Mouse (Mus musculus) stomach, postnatal 0 days (tissue): ENCODE results near the gene Casq2. TPM values are rescaled to one million over a fixed set of nuclear protein-coding genes. Genes with fewer than 3 reads are reported as not detected.

Experiments
- ATAC-seq: fragments of 200-750 bp; cut with Nextera tagmentation; 2 replicates; pipeline ENCODE4 v1.8.0; 2017; ENCODE audit not compliant: low FRiP score, low TSS enrichment
- DNase-seq: peaks from one replicate; pipeline ENCODE4 v3.0.0-alpha.2; 2016; ENCODE audit warnings: low spot score
- H3K27ac ChIP-seq: fragments of 300-500 bp; sonication (generic); replicated peaks from 2 replicates; pipeline ENCODE4 v1.5.1; 2014; ENCODE audit warnings: mild to moderate bottlenecking, control low read depth
- H3K27me3 ChIP-seq: fragments of 300-500 bp; sonication (generic); 2 replicates; pipeline ENCODE4 v1.6.1; 2014; ENCODE audit warnings: low read length; ENCODE audit not compliant: control insufficient read depth, insufficient read depth
- H3K36me3 ChIP-seq: fragments of 300-500 bp; sonication (generic); 2 replicates; pipeline ENCODE4 v1.6.1; 2014; ENCODE audit warnings: low read length, mixed read lengths; ENCODE audit not compliant: control insufficient read depth, insufficient read depth
- H3K4me1 ChIP-seq: fragments of 300-500 bp; sonication (generic); replicated peaks from 2 replicates; pipeline ENCODE4 v1.6.1; 2014; ENCODE audit warnings: antibody characterized with exemption; ENCODE audit not compliant: control insufficient read depth, insufficient read depth
- H3K4me2 ChIP-seq: fragments of 300-500 bp; sonication (generic); replicated peaks from 2 replicates; pipeline ENCODE4 v1.6.1; 2014; ENCODE audit warnings: low read depth, mild to moderate bottlenecking, control low read depth, moderate library complexity
- H3K4me3 ChIP-seq: fragments of 300-500 bp; sonication (generic); 2 replicates; pipeline ENCODE4 v1.5.1; 2014; ENCODE audit warnings: low read depth, low read length, control low read depth
- H3K9ac ChIP-seq: fragments of 300-500 bp; sonication (generic); 2 replicates; pipeline ENCODE4 v1.6.1; 2014; ENCODE audit warnings: mild to moderate bottlenecking, low read length, control low read depth, mixed read lengths
- H3K9me3 ChIP-seq: fragments of 300-500 bp; sonication (generic); 2 replicates; pipeline ENCODE4 v1.6.1; 2016; ENCODE audit warnings: low read length; ENCODE audit not compliant: control insufficient read depth
- CTCF ChIP-seq: IDR thresholded peaks from 2 replicates; pipeline ENCODE4 v1.5.1; 2016; ENCODE audit warnings: antibody characterized with exemption, low read depth, mild to moderate bottlenecking, moderate library complexity
- EP300 ChIP-seq: optimal IDR thresholded peaks from 2 replicates; pipeline ENCODE3; 2016; ENCODE audit warnings: antibody characterized with exemption
- WGBS: fragments of 180-500 bp; shearing (Covaris S2); extraction: QIAGEN DNeasy Blood & Tissue Kit; methylation state at CpG from one replicate; pipeline ENCODE4 v1.1.7; 2014; 5-methylcytosine and 5-hydroxymethylcytosine counted together
- polyA plus RNA-seq: library from polyadenylated mRNA; unstranded; fragments of >200 nt; fragmentation: Nextera tagmentation; extraction: Ambion mirVana; gene quantifications from 2 replicates; pipeline ENCODE4 v1.2.1, GENCODE M21; 2015

Casq2 gene
- polyA plus RNA-seq, 1 experiment from 2014 or later, result 2.5 TPM

GRCm38 (mm10) chr3:102169197-102169905, 83.1 kb downstream of the Casq2 start:
- Histone ChIP-seq H3K4me2 (no peak overlapping the region), H3K36me3 (peaks cover 3% of the 10 kb centered on the region; the same call in 1 of the 2 replicates), H3K4me3 (no peak overlapping the region), H3K9me3 (no peaks in the 10 kb centered on the region), H3K27ac (peak overlapping the region; percentile 92), H3K9ac (no peak overlapping the region), H3K27me3 (no peaks in the 10 kb centered on the region), H3K4me1 (peaks cover 17% of the 10 kb centered on the region)
- DNase-seq, result peak; percentile 93
- peak; percentile 92 for ATAC-seq
- WGBS, result 11% methylated on average over 13 of the region's 13 CpGs
- TF ChIP-seq EP300, result no peak
- no peak for TF ChIP-seq CTCF

DNA sequence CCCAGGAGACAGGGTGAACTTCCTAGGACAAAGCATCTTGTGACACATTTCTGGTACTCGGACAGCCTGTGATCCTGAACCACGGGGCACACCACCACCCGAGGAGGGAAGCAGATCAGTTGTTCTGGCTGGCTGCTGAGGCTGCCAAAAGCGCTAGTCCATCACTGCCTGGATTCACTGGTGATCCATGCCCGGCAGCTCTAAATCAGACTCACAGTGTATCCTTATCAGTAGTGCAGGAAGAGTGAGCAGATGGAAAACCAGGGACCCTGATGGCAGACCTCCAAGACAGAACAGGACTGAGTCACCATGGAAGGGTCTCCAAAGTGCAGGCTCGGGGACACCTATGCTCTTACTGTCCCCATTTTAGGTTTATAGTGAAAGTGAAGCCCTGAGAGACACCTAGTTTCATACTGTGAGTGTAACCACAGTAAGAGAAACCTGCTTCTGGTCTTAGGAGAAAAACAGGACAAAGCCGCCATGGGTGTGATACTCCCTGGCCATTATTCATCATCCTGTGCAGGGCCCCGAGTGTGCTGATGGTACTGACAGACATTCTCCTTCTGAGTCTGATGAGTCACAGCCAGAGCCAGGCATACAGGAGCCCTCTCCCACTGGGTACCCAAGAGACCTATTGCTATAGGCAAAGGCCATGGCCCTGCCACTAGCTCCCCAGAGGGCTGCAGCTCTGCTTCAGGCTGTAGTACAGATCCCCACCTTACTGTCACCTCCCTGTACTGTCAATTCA, 88.1 kb downstream of the Casq2 start:
- WGBS, result 55% methylated on average over 8 of the region's 8 CpGs
- no peak for DNase-seq
- peaks cover 12% of the 10 kb centered on the region for H3K4me1 ChIP-seq
- TF ChIP-seq CTCF, result no peak
- TF ChIP-seq EP300, result no peak
- no peak overlapping the region for H3K4me2 ChIP-seq
- 0 out of 2 replicates have a peak overlapping the region, but pooled peaks have one; percentile 8 for H3K27ac ChIP-seq
- H3K4me3 ChIP-seq, result no peak overlapping the region
- 0 out of 2 replicates have a peak, but pooled peaks cover 2% of the 10 kb centered on the region for H3K36me3 ChIP-seq
- no peaks in the 10 kb centered on the region for H3K9me3 ChIP-seq
- H3K9ac ChIP-seq, result no peak overlapping the region
- H3K27me3 ChIP-seq, result no peaks in the 10 kb centered on the region
- no peak for ATAC-seq

- no peak for ATAC-seq
- Histone ChIP-seq H3K36me3 (0 out of 2 replicates have a peak, but pooled peaks cover 2% of the 10 kb centered on the region), H3K27ac (peak overlapping the region; percentile 63; the same call in 1 of the 2 replicates), H3K27me3 (no peaks in the 10 kb centered on the region), H3K4me2 (no peak overlapping the region), H3K9me3 (no peaks in the 10 kb centered on the region), H3K4me1 (0 out of 2 replicates have a peak, but pooled peaks cover 3% of the 10 kb centered on the region), H3K9ac (no peak overlapping the region), H3K4me3 (no peak overlapping the region)
- TF ChIP-seq EP300 (no peak), CTCF (no peak)
- WGBS, result 89% methylated on average over 18 of the region's 18 CpGs
- no peak for DNase-seq
Observed at GRCm38 (mm10) chr3:102175701-102176100, 89.5 kb downstream of the Casq2 start.

GRCm38 (mm10) chr3:102176116-102176515, 89.9 kb downstream of the Casq2 start:
- H3K4me1 ChIP-seq, result no peaks in the 10 kb centered on the region
- no peak overlapping the region for H3K4me3 ChIP-seq
- H3K36me3 ChIP-seq, result 0 out of 2 replicates have a peak, but pooled peaks cover 2% of the 10 kb centered on the region
- peak overlapping the region; percentile 63 for H3K27ac ChIP-seq
- no peak for DNase-seq
- no peak overlapping the region for H3K4me2 ChIP-seq
- no peak for ATAC-seq
- no peak overlapping the region for H3K9ac ChIP-seq
- WGBS, result 44% methylated on average over 5 of the region's 5 CpGs
- TF ChIP-seq CTCF (no peak), EP300 (no peak)
- no peaks in the 10 kb centered on the region for H3K27me3 ChIP-seq
- no peaks in the 10 kb centered on the region for H3K9me3 ChIP-seq

DNA sequence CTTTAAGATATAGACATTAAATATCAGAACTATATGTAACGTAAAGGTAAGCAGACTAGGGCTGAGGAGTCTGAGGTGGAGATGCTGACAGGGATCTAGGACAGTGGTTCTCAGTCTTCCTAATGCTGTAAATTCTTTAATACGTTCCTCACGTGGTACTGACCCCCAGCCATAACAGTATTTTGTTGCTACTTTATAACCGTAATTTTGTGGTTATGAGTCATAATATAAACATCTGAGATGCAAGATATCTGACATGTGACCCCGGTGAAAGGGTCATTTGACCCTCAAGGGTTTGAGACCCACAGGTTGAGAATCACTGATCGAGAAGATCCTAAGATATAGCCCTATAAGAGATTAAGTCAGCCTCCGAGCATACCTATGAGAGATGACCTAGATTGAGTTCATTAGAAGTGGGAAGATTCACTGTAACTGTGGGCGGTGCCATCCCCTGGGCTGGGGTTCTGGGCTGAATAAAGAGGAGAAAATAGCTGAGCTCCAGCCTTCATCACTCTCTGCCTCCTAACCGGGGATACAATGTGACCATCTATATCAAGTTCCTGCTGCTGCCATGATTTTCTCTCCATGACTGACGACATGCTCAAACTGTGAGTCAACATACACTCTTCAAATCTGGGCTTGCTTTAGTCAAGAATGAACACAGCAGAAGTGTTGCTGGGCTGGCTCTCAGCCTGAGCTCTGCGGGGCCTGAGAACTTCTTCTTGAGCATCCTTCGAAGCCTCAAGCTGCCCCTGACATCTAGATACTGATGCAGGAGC, 91.8 kb downstream of the Casq2 start:
- no peak overlapping the region for H3K4me2 ChIP-seq
- WGBS, result 89% methylated on average over 12 of the region's 12 CpGs
- H3K4me3 ChIP-seq, result no peak overlapping the region

More for the DNA sequence above, 91.8 kb downstream of the Casq2 start:
- Histone ChIP-seq H3K9me3 (no peaks in the 10 kb centered on the region), H3K27ac (no peak overlapping the region), H3K27me3 (no peaks in the 10 kb centered on the region), H3K9ac (no peak overlapping the region), H3K4me1 (no peaks in the 10 kb centered on the region), H3K36me3 (0 out of 2 replicates have a peak, but pooled peaks cover 2% of the 10 kb centered on the region)
- TF ChIP-seq EP300 (no peak), CTCF (no peak)
- ATAC-seq (no peak), DNase-seq (no peak)
